Mouse (Mus musculus): ENCODE results near the gene Gm8947.
"Not testable (repeated sequence)": the region's sequence is repeated elsewhere in the genome, so short reads cannot be mapped to it uniquely, and the experiment has no call there.

Gene Gm8947

GRCm38 (mm10) chr1:151177937-151178271 is 14.3 kb upstream of the Gm8947 start:
- in situ Hi-C loops (cut with MboI; ENCODE audit: low pct_unique_long_range_greater_than_20kb in 1 of 2, low sequenced_read_pairs in 2 of 2, unreplicated experiment in 1 of 2) = no loop called here

- in situ Hi-C loops (cut with MboI; ENCODE audit: low pct_unique_long_range_greater_than_20kb in 1 of 2, low sequenced_read_pairs in 2 of 2, unreplicated experiment in 1 of 2) = no loop called here
Observed at GRCm38 (mm10) chr1:151178505-151179083, 13.6 kb upstream of the Gm8947 start.

- in situ Hi-C loops (cut with MboI; ENCODE audit: low pct_unique_long_range_greater_than_20kb in 1 of 2, low sequenced_read_pairs in 2 of 2, unreplicated experiment in 1 of 2) = no loop called here
Observed at GRCm38 (mm10) chr1:151180167-151180566, 12.0 kb upstream of the Gm8947 start.

- in situ Hi-C loops (cut with MboI; ENCODE audit: low pct_unique_long_range_greater_than_20kb in 1 of 2, low sequenced_read_pairs in 2 of 2, unreplicated experiment in 1 of 2) = not testable (repeated sequence)
Observed at GRCm38 (mm10) chr1:151182266-151182665, 9.9 kb upstream of the Gm8947 start, which contains the start of gene Gm47985. TSS of gene Gm47985 (plus strand) at chr1:151182537.

- in situ Hi-C loops (cut with MboI; ENCODE audit: low pct_unique_long_range_greater_than_20kb in 1 of 2, low sequenced_read_pairs in 2 of 2, unreplicated experiment in 1 of 2) = not testable (repeated sequence)
Observed at GRCm38 (mm10) chr1:151186186-151186585, 6.0 kb upstream of the Gm8947 start.

GRCm38 (mm10) chr1:151186879-151187424 is 5.2 kb upstream of the Gm8947 start:
- in situ Hi-C loops (cut with MboI; ENCODE audit: low pct_unique_long_range_greater_than_20kb in 1 of 2, low sequenced_read_pairs in 2 of 2, unreplicated experiment in 1 of 2) = not testable (repeated sequence)

- in situ Hi-C loops (cut with MboI; ENCODE audit: low pct_unique_long_range_greater_than_20kb in 1 of 2, low sequenced_read_pairs in 2 of 2, unreplicated experiment in 1 of 2) = no loop called here
Observed at GRCm38 (mm10) chr1:151188469-151188868, 3.7 kb upstream of the Gm8947 start.

- in situ Hi-C loops (cut with MboI; ENCODE audit: low pct_unique_long_range_greater_than_20kb in 1 of 2, low sequenced_read_pairs in 2 of 2, unreplicated experiment in 1 of 2) = not testable (repeated sequence)
Observed at GRCm38 (mm10) chr1:151192739-151193138, 563 bp downstream of the Gm8947 start.

GRCm38 (mm10) chr1:151195986-151196385 is 3.8 kb downstream of the Gm8947 start:
- in situ Hi-C loops (cut with MboI; ENCODE audit: low pct_unique_long_range_greater_than_20kb in 1 of 2, low sequenced_read_pairs in 2 of 2, unreplicated experiment in 1 of 2) = not testable (repeated sequence)

GRCm38 (mm10) chr1:151196690-151197089 is 4.5 kb downstream of the Gm8947 start:
- in situ Hi-C loops (cut with MboI; ENCODE audit: low pct_unique_long_range_greater_than_20kb in 1 of 2, low sequenced_read_pairs in 2 of 2, unreplicated experiment in 1 of 2) = not testable (repeated sequence)

GRCm38 (mm10) chr1:151198120-151198519 is 5.9 kb downstream of the Gm8947 start, which contains the start of gene Gm47995:
TSS of gene Gm47995 (plus strand) at chr1:151198448.
- in situ Hi-C loops (cut with MboI; ENCODE audit: low pct_unique_long_range_greater_than_20kb in 1 of 2, low sequenced_read_pairs in 2 of 2, unreplicated experiment in 1 of 2) = not testable (repeated sequence)

- in situ Hi-C loops (cut with MboI; ENCODE audit: low pct_unique_long_range_greater_than_20kb in 1 of 2, low sequenced_read_pairs in 2 of 2, unreplicated experiment in 1 of 2) = not testable (repeated sequence)
Observed at GRCm38 (mm10) chr1:151200620-151201019, 8.4 kb downstream of the Gm8947 start.

GRCm38 (mm10) chr1:151202771-151203170 is 10.6 kb downstream of the Gm8947 start:
- in situ Hi-C loops (cut with MboI; ENCODE audit: low pct_unique_long_range_greater_than_20kb in 1 of 2, low sequenced_read_pairs in 2 of 2, unreplicated experiment in 1 of 2) = not testable (repeated sequence)

- in situ Hi-C loops (cut with MboI; ENCODE audit: low pct_unique_long_range_greater_than_20kb in 1 of 2, low sequenced_read_pairs in 2 of 2, unreplicated experiment in 1 of 2) = not testable (repeated sequence)
Observed at GRCm38 (mm10) chr1:151203818-151204217, 11.6 kb downstream of the Gm8947 start, which contains the start of gene 3110040M04Rik. TSS of gene 3110040M04Rik (plus strand) at chr1:151204121.

GRCm38 (mm10) chr1:151208493-151208892 is 16.3 kb downstream of the Gm8947 start:
- in situ Hi-C loops (cut with MboI; ENCODE audit: low pct_unique_long_range_greater_than_20kb in 1 of 2, low sequenced_read_pairs in 2 of 2, unreplicated experiment in 1 of 2) = not testable (repeated sequence)

GRCm38 (mm10) chr1:151208944-151209343 is 16.8 kb downstream of the Gm8947 start:
- in situ Hi-C loops (cut with MboI; ENCODE audit: low pct_unique_long_range_greater_than_20kb in 1 of 2, low sequenced_read_pairs in 2 of 2, unreplicated experiment in 1 of 2) = not testable (repeated sequence)

GRCm38 (mm10) chr1:151209824-151210355 is 17.7 kb downstream of the Gm8947 start, which contains the start of gene Gm47996:
TSS of gene Gm47996 (plus strand) at chr1:151210131.
- in situ Hi-C loops (cut with MboI; ENCODE audit: low pct_unique_long_range_greater_than_20kb in 1 of 2, low sequenced_read_pairs in 2 of 2, unreplicated experiment in 1 of 2) = not testable (repeated sequence)

GRCm38 (mm10) chr1:151211666-151212065 is 19.5 kb downstream of the Gm8947 start:
- in situ Hi-C loops (cut with MboI; ENCODE audit: low pct_unique_long_range_greater_than_20kb in 1 of 2, low sequenced_read_pairs in 2 of 2, unreplicated experiment in 1 of 2) = not testable (repeated sequence)

- in situ Hi-C loops (cut with MboI; ENCODE audit: low pct_unique_long_range_greater_than_20kb in 1 of 2, low sequenced_read_pairs in 2 of 2, unreplicated experiment in 1 of 2) = no loop called here
Observed at GRCm38 (mm10) chr1:151214862-151215261, 22.7 kb downstream of the Gm8947 start.

GRCm38 (mm10) chr1:151215985-151216384 is 23.8 kb downstream of the Gm8947 start:
- in situ Hi-C loops (cut with MboI; ENCODE audit: low pct_unique_long_range_greater_than_20kb in 1 of 2, low sequenced_read_pairs in 2 of 2, unreplicated experiment in 1 of 2) = no loop called here
